Comparison of ENCODE assay signal across 12 mouse cellular contexts in the genomic region with DNA sequence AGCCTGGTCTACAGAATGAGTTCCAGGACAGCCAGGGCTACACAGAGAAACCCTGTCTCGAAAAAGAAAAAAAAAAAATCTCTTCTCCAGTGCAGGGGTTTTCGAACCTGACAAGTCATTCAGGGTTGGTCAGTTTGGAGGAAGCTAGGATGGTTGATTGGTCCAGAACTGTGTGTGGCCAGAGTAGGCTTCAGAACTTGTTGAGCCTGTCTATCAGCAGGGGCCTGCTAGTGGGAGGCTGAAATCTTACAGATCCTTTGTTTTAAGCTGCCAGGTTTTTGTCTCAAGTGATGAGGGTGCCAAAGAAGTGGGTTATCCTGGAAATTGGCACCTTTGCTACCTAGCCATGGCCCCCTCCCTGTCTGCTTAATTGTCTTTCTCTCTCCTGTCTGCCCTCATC. TPM values are rescaled to one million over a fixed set of nuclear protein-coding genes. Genes with fewer than 3 reads are reported as not detected.
DNase-seq lines count a peak whose midpoint lies in the region; ATAC-seq and TF ChIP-seq lines count a peak whose summit lies in the region.
"Had no signal": no experiment of that assay in that cellular context is flagged by ENCODE, and none has a peak within 500 bp of the region (broad histone marks: within the 10 kb centered on the region; RNA-seq: fewer than 3 reads in every experiment).

No protein-coding gene starts in this region.

- H3K4me1 ChIP-seq in heart, embryonic 11.5 days (ENCODE audit: control insufficient read depth, insufficient read depth, low read length): peaks cover 3% of the 10 kb centered on the region; the same call in 1 of the 2 replicates
- H3K4me1 ChIP-seq in ES-E14 (ENCODE audit: control insufficient read depth in 2 of 2, insufficient read depth in 2 of 2, low read length in 2 of 2, poor library complexity in 1 of 2): peaks cover 2 to 4% of the 10 kb centered on the region in 2 experiments; a peak in 3 of 4 replicates
- peaks cover 36% of the 10 kb centered on the region for H3K4me1 ChIP-seq in liver, embryonic 13.5 days (replicated peaks)
- H3K4me1 ChIP-seq: midbrain, embryonic 13.5 days had no signal

- H3K36me3 ChIP-seq in heart, embryonic 11.5 days (ENCODE audit: control insufficient read depth, insufficient read depth, low read length): no peaks in the 10 kb centered on the region
- peaks cover 9% of the 10 kb centered on the region for H3K36me3 ChIP-seq in ES-E14 (ENCODE audit: control insufficient read depth, insufficient read depth, low read length, poor library complexity, severe bottlenecking)
- peaks cover 57% of the 10 kb centered on the region for H3K36me3 ChIP-seq in liver, embryonic 13.5 days
- H3K36me3 ChIP-seq: midbrain, embryonic 13.5 days had no signal

- peak overlapping the region; percentile 41 for H3K4me2 ChIP-seq in heart, embryonic 11.5 days
- peak overlapping the region; percentile 79 for H3K4me2 ChIP-seq in liver, embryonic 13.5 days
- H3K4me2 ChIP-seq: midbrain, embryonic 13.5 days had no signal

- no peak for ATAC-seq in heart, embryonic 11.5 days (replicated peaks; ENCODE audit: insufficient number of reproducible peaks, low FRiP score, low TSS enrichment)
- ATAC-seq in liver, embryonic 13.5 days (ENCODE audit: low read depth): no peak
- ATAC-seq: midbrain, embryonic 13.5 days had no signal

- H3K4me3 ChIP-seq in heart, embryonic 11.5 days (ENCODE audit: low read depth, low read length): peak overlapping the region; percentile 34
- peak overlapping the region; percentile 73 for H3K4me3 ChIP-seq in left cerebral cortex, adult 2 months
- peak overlapping the region in 1 of 2 experiments; percentile 27; a peak in 1 of 4 replicates for H3K4me3 ChIP-seq in ES-E14 (ENCODE audit: insufficient read depth in 1 of 2, low read depth in 1 of 2, low read length in 2 of 2, poor library complexity in 1 of 2, severe bottlenecking in 1 of 2)
- H3K4me3 ChIP-seq in liver, embryonic 13.5 days (replicated peaks): peak overlapping the region; percentile 88
- H3K4me3 ChIP-seq: midbrain, embryonic 13.5 days had no signal

- in situ Hi-C loops in ES-E14 (cut with MboI; ENCODE audit: low sequenced_read_pairs in 2 of 2, unreplicated experiment in 2 of 2): no loop called here

- intact Hi-C loops in left cerebral cortex, adult 2 months (cut with DNase I): loop anchor here (5.0 to 10.0 kb wide), 2 partner anchors 58 to 206 kb away; no protein-coding TSS in a partner anchor
- intact Hi-C loops in left cerebral cortex, postnatal 14 days (cut with DNase I): loop anchor here (5.0 kb wide), 1 partner anchor 303 kb away; no protein-coding TSS in a partner anchor
- intact Hi-C loops in left cerebral cortex, postnatal 4 days (cut with DNase I): no loop called here

- WGBS in heart, embryonic 11.5 days (ENCODE audit: insufficient replicate concordance): 55% methylated on average over 2 of the region's 2 CpGs
- WGBS in liver, embryonic 13.5 days (ENCODE audit: insufficient replicate concordance): 28% methylated on average over 2 of the region's 2 CpGs

- no peak for DNase-seq in heart, adult 8-10 months (ENCODE audit: low spot score)
- DNase-seq in left cerebral cortex, adult 2 months (ENCODE audit: extremely low spot score in 1 of 2, low spot score in 2 of 2): no peak
- no peak for DNase-seq in left cerebral cortex, postnatal 14 days (ENCODE audit: low spot score in 2 of 2)
- DNase-seq in ES-E14 (ENCODE audit: low read depth, low spot score): no peak
- DNase-seq in liver, embryonic 13.5 days: peak; percentile 41
- DNase-seq in left cerebral cortex, postnatal 4 days: no peak
- no peak for DNase-seq in thymus, postnatal 4 days
- DNase-seq: B cell, adult 2 months; cerebellum, postnatal 14 days; thymus, adult 18-20 months had no signal

- peak overlapping the region; percentile 54; the same call in 1 of the 2 replicates for H3K27ac ChIP-seq in heart, embryonic 11.5 days (ENCODE audit: low read depth, low read length)
- H3K27ac ChIP-seq in left cerebral cortex, adult 2 months: peak overlapping the region; percentile 86
- peak overlapping the region; percentile 64; the same call in 1 of the 2 replicates for H3K27ac ChIP-seq in ES-E14 (ENCODE audit: insufficient read depth, low read depth, low read length, poor library complexity, severe bottlenecking)
- H3K27ac ChIP-seq in liver, embryonic 13.5 days: peak overlapping the region; percentile 99
- H3K27ac ChIP-seq: midbrain, embryonic 13.5 days had no signal

- no peaks in the 10 kb centered on the region for H3K9me3 ChIP-seq in heart, embryonic 11.5 days (replicated peaks; ENCODE audit: control insufficient read depth, low read length)
- H3K9me3 ChIP-seq in ES-E14 (ENCODE audit: control insufficient read depth, insufficient read depth, low read depth, low read length): no peaks in the 10 kb centered on the region
- no peaks in the 10 kb centered on the region for H3K9me3 ChIP-seq in liver, embryonic 13.5 days (replicated peaks)
- H3K9me3 ChIP-seq: midbrain, embryonic 13.5 days had no signal

- no peaks in the 10 kb centered on the region for H3K27me3 ChIP-seq in heart, embryonic 11.5 days (ENCODE audit: control insufficient read depth, insufficient read depth, low read length)
- no peaks in the 10 kb centered on the region for H3K27me3 ChIP-seq in liver, embryonic 13.5 days

- TF ChIP-seq CTCF in left cerebral cortex, adult 2 months (IDR thresholded peaks at IDR 0.05): no peak

- 0 out of 2 replicates have a peak overlapping the region, but pooled peaks have one; percentile 58 for H3K9ac ChIP-seq in heart, embryonic 11.5 days (ENCODE audit: low read depth, low read length)
- H3K9ac ChIP-seq in ES-E14 (ENCODE audit: insufficient read depth, low read depth, low read length, poor library complexity, severe bottlenecking): no peak overlapping the region
- peak overlapping the region; percentile 98 for H3K9ac ChIP-seq in liver, embryonic 13.5 days
- H3K9ac ChIP-seq: midbrain, embryonic 13.5 days had no signal

TF ChIP-seq in ES-E14, 5 proteins besides CTCF, POLR2A, EP300 and RAD21:
- no peak for TF ChIP-seq HCFC1 (IDR thresholded peaks at IDR 0.05; ENCODE audit: borderline replicate concordance, insufficient read depth, low read length)
- no peak for TF ChIP-seq ZC3H11A (IDR thresholded peaks at IDR 0.05; ENCODE audit: borderline replicate concordance, low read depth, low read length)
- no peak for TF ChIP-seq MAFK (IDR thresholded peaks at IDR 0.05; ENCODE audit: insufficient read depth, low read depth, low read length)
- no peak for TF ChIP-seq ZNF384 (IDR thresholded peaks at IDR 0.05; ENCODE audit: low read depth, low read length)
- TF ChIP-seq CHD2 (IDR thresholded peaks at IDR 0.05; ENCODE audit: low read depth, low read length): no peak

RNA-seq across cellular contexts. Expression of gene Car2, which starts 3.0 kb away (rescaled TPM):
- 315 and 394 TPM in 2 replicates for polyA plus RNA-seq in heart, embryonic 11.5 days (2014; fragmentation: Nextera tagmentation; extraction: Ambion mirVana)
- total RNA-seq in heart, adult 8-10 months (2022): 1 to 10 TPM; 6.0 to 7.2 (median 7.0) TPM
- 100 to 1,000 TPM; 101 to 106 TPM for total RNA-seq in left cerebral cortex, adult 2 months (2021)
- total RNA-seq in left cerebral cortex, postnatal 14 days (2021): 10 to 100 TPM; 73.3 to 76.3 TPM
- 92.9 and 132 TPM in 2 replicates for total RNA-seq in ES-E14 (2012; rRNA removed)
- polyA plus RNA-seq in liver, embryonic 13.5 days (2015; fragmentation: Nextera tagmentation; extraction: Ambion mirVana): 2,501 and 2,750 TPM in 2 replicates
- 10 to 100 TPM; 19.7 to 22.2 TPM for total RNA-seq in left cerebral cortex, postnatal 4 days (2021)

RNA-seq across cellular contexts. Expression of gene Car3, which starts 25.8 kb away (rescaled TPM):
- 19.8 and 22.0 TPM in 2 replicates for polyA plus RNA-seq in heart, embryonic 11.5 days (2014; fragmentation: Nextera tagmentation; extraction: Ambion mirVana)
- total RNA-seq in heart, adult 8-10 months (2022): 10 to 100 TPM; 19.3 to 24.9 (median 23.7) TPM
- total RNA-seq in left cerebral cortex, adult 2 months (2021): under 1 TPM; 0.61 to 0.72 TPM
- 1 to 10 TPM in 1 of 2 experiments, under 1 TPM in 1; 0.80 to 1.2 TPM for total RNA-seq in left cerebral cortex, postnatal 14 days (2021)
- 2.4 and 5.3 TPM in 2 replicates for total RNA-seq in ES-E14 (2012; rRNA removed)
- polyA plus RNA-seq in liver, embryonic 13.5 days (2015; fragmentation: Nextera tagmentation; extraction: Ambion mirVana): 39.1 and 50.0 TPM in 2 replicates
- total RNA-seq in left cerebral cortex, postnatal 4 days (2021): 1 to 10 TPM; 1.6 to 2.2 TPM
